Mouse (Mus musculus): ENCODE measurements around the gene Bmpr1a. TPM values are rescaled to one million over a fixed set of nuclear protein-coding genes. Genes with fewer than 3 reads are reported as not detected.

The Bmpr1a gene
- polyA plus RNA-seq, 1 experiment from 2014 or later, result 31.6 TPM

GRCm38 (mm10) chr14:34522701-34523100 lies 19.6 kb upstream of the Bmpr1a start, which contains the start of gene 9230112D13Rik:
Gene 9230112D13Rik (minus strand): TSS chr14:34522801.
- no peak within 1 kb of the TSS for H3K27ac ChIP-seq
- no peaks in the 10 kb centered on the region for H3K36me3 ChIP-seq
- DNase-seq (ENCODE audit: low spot score), result no peak
- H3K4me3 ChIP-seq, result no peak within 1 kb of the TSS
- H3K27me3 ChIP-seq (ENCODE audit: insufficient read depth, poor library complexity, severe bottlenecking), result peaks cover 1% of the 10 kb centered on the region; the same call in 1 of the 2 replicates
- no peaks in the 10 kb centered on the region for H3K4me1 ChIP-seq (replicated peaks)
- no peaks in the 10 kb centered on the region for H3K9me3 ChIP-seq
- WGBS, result 92% methylated on average over 8 of the region's 8 CpGs

- no peaks in the 10 kb centered on the region for H3K4me1 ChIP-seq (replicated peaks)
- no peaks in the 10 kb centered on the region for H3K36me3 ChIP-seq
- H3K27me3 ChIP-seq (ENCODE audit: insufficient read depth, poor library complexity, severe bottlenecking), result no peaks in the 10 kb centered on the region
- no peak overlapping the region for H3K4me3 ChIP-seq
- no peak overlapping the region for H3K27ac ChIP-seq
- no peaks in the 10 kb centered on the region for H3K9me3 ChIP-seq
- WGBS, result 84% methylated on average over 8 of the region's 8 CpGs
- no peak for DNase-seq (ENCODE audit: low spot score)
These were observed 14.9 kb upstream of the Bmpr1a start for GRCm38 (mm10) chr14:34517959-34518544.

GRCm38 (mm10) chr14:34516960-34517577 lies 13.9 kb upstream of the Bmpr1a start:
- no peaks in the 10 kb centered on the region for H3K36me3 ChIP-seq
- H3K27ac ChIP-seq, result no peak overlapping the region
- no peak overlapping the region for H3K4me3 ChIP-seq
- H3K9me3 ChIP-seq, result no peaks in the 10 kb centered on the region
- 91% methylated on average over 10 of the region's 10 CpGs for WGBS
- no peak for DNase-seq (ENCODE audit: low spot score)
- H3K27me3 ChIP-seq (ENCODE audit: insufficient read depth, poor library complexity, severe bottlenecking), result no peaks in the 10 kb centered on the region
- no peaks in the 10 kb centered on the region for H3K4me1 ChIP-seq (replicated peaks)

DNA sequence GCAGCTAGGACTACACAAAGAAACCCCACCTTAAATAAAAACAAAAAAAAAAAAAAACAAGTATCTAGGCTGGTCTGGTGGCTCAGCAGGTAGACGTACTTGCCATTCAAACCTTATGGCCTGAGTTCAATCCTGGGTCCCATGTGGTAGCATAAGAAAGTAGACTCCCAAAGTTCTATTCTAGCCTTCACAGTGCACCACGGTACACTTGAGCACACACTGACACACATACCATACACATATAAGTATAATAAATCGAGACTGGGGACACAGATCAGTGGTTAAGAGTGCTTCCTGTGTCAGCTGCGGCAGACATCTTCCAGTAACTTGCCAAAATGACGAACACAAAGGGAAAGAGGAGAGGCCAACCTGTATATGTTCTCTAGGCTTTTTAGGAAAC lies 12.7 kb upstream of the Bmpr1a start:
- Histone ChIP-seq H3K27me3 (ENCODE audit: insufficient read depth, poor library complexity, severe bottlenecking) (no peaks in the 10 kb centered on the region), H3K4me3 (no peak overlapping the region), H3K36me3 (no peaks in the 10 kb centered on the region), H3K27ac (no peak overlapping the region), H3K4me1 (replicated peaks) (no peaks in the 10 kb centered on the region), H3K9me3 (no peaks in the 10 kb centered on the region)
- whole genome bisulfite sequencing, result 91% methylated on average over 5 of the region's 5 CpGs
- DNase-seq (ENCODE audit: low spot score), result no peak

GRCm38 (mm10) chr14:34514120-34514519 lies 11.0 kb upstream of the Bmpr1a start:
- no peak for DNase-seq (ENCODE audit: low spot score)
- 50% methylated on average over 6 of the region's 6 CpGs for WGBS
- H3K4me3 ChIP-seq, result no peak overlapping the region
- H3K27ac ChIP-seq, result no peak overlapping the region
- H3K27me3 ChIP-seq (ENCODE audit: insufficient read depth, poor library complexity, severe bottlenecking), result no peaks in the 10 kb centered on the region
- no peaks in the 10 kb centered on the region for H3K9me3 ChIP-seq
- H3K36me3 ChIP-seq, result no peaks in the 10 kb centered on the region
- H3K4me1 ChIP-seq (replicated peaks), result no peaks in the 10 kb centered on the region

GRCm38 (mm10) chr14:34512602-34513001 lies 9.5 kb upstream of the Bmpr1a start:
- Histone ChIP-seq H3K27me3 (ENCODE audit: insufficient read depth, poor library complexity, severe bottlenecking) (no peaks in the 10 kb centered on the region), H3K27ac (no peak overlapping the region), H3K36me3 (no peaks in the 10 kb centered on the region), H3K4me3 (no peak overlapping the region), H3K4me1 (replicated peaks) (peaks cover 13% of the 10 kb centered on the region), H3K9me3 (no peaks in the 10 kb centered on the region)
- no peak for DNase-seq (ENCODE audit: low spot score)
- whole genome bisulfite sequencing, result 88% methylated on average over 4 of the region's 4 CpGs

- Histone ChIP-seq H3K27me3 (ENCODE audit: insufficient read depth, poor library complexity, severe bottlenecking) (no peaks in the 10 kb centered on the region), H3K27ac (no peak overlapping the region), H3K4me1 (replicated peaks) (peaks cover 13% of the 10 kb centered on the region), H3K4me3 (no peak overlapping the region), H3K36me3 (no peaks in the 10 kb centered on the region), H3K9me3 (no peaks in the 10 kb centered on the region)
- WGBS, result 87% methylated on average over 11 of the region's 11 CpGs
- DNase-seq (ENCODE audit: low spot score), result no peak
These were observed 8.8 kb upstream of the Bmpr1a start for GRCm38 (mm10) chr14:34511901-34512300.

GRCm38 (mm10) chr14:34508842-34509439 lies 5.8 kb upstream of the Bmpr1a start:
- H3K36me3 ChIP-seq, result no peaks in the 10 kb centered on the region
- H3K27ac ChIP-seq, result no peak overlapping the region
- no peak overlapping the region for H3K4me3 ChIP-seq
- 61% methylated on average over 7 of the region's 7 CpGs for WGBS
- H3K4me1 ChIP-seq (replicated peaks), result peaks cover 17% of the 10 kb centered on the region
- H3K27me3 ChIP-seq (ENCODE audit: insufficient read depth, poor library complexity, severe bottlenecking), result peaks cover 5% of the 10 kb centered on the region; the same call in 1 of the 2 replicates
- no peak for DNase-seq (ENCODE audit: low spot score)
- no peaks in the 10 kb centered on the region for H3K9me3 ChIP-seq

GRCm38 (mm10) chr14:34508187-34508840 lies 5.2 kb upstream of the Bmpr1a start:
- no peak overlapping the region for H3K4me3 ChIP-seq
- peaks cover 23% of the 10 kb centered on the region for H3K4me1 ChIP-seq (replicated peaks)
- H3K9me3 ChIP-seq, result no peaks in the 10 kb centered on the region
- DNase-seq (ENCODE audit: low spot score), result no peak
- 65% methylated on average over 4 of the region's 4 CpGs for WGBS
- H3K27ac ChIP-seq, result no peak overlapping the region
- peaks cover 5% of the 10 kb centered on the region; the same call in 1 of the 2 replicates for H3K27me3 ChIP-seq (ENCODE audit: insufficient read depth, poor library complexity, severe bottlenecking)
- no peaks in the 10 kb centered on the region for H3K36me3 ChIP-seq

DNA sequence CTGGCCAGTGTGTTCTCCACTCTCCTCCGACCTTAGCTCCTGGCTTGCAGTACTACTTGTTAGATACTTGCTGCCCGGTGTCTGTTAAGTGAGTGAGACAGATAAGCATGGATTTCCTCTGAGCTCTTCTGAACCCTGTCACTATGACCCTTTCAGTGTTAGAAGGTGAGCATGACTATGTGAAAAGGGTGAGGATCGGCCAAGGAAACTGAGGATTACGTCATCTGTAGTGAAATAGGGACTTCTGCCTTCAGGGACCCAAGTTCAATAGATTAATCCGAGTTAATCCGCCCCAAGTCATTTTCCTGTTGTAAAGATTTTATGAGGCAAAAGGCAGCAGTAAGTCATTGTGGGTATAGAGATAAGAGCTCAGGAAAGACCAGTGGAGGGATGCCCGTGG lies 2.2 kb upstream of the Bmpr1a start:
- H3K27me3 ChIP-seq (ENCODE audit: insufficient read depth, poor library complexity, severe bottlenecking), result peaks cover 5% of the 10 kb centered on the region; the same call in 1 of the 2 replicates
- H3K4me1 ChIP-seq (replicated peaks), result peaks cover 30% of the 10 kb centered on the region
- H3K9me3 ChIP-seq, result no peaks in the 10 kb centered on the region
- H3K36me3 ChIP-seq, result no peaks in the 10 kb centered on the region
- H3K4me3 ChIP-seq, result no peak overlapping the region
- WGBS, result 88% methylated on average over 7 of the region's 7 CpGs
- H3K27ac ChIP-seq, result no peak overlapping the region
- no peak for DNase-seq (ENCODE audit: low spot score)

GRCm38 (mm10) chr14:34504377-34504776 lies 1.2 kb upstream of the Bmpr1a start:
- Histone ChIP-seq H3K27ac (no peak overlapping the region), H3K4me1 (replicated peaks) (peaks cover 39% of the 10 kb centered on the region), H3K4me3 (no peak overlapping the region), H3K9me3 (no peaks in the 10 kb centered on the region), H3K27me3 (ENCODE audit: insufficient read depth, poor library complexity, severe bottlenecking) (peaks cover 5% of the 10 kb centered on the region; the same call in 1 of the 2 replicates), H3K36me3 (no peaks in the 10 kb centered on the region)
- WGBS, result 88% methylated on average over 5 of the region's 5 CpGs
- DNase-seq (ENCODE audit: low spot score), result no peak

DNA sequence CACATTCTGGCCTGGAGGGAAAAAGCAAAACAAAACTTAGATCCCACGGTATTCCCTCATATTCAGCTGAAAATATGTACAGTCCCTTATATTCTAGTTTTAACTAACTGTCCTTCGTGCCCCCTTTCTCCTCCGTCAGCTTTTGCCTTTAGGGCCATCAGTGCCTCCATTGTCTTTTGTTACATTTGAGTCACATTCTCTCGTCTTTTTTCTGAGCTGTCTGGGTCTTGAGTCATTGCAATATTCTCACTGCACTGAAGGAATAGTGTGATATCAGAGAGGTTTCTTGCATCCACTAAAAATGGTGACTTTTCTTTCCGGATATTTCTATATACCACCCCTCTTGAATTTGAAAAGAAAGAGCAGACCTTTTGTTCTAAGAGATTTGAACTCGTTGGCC lies 618 bp upstream of the Bmpr1a start:
- no peaks in the 10 kb centered on the region for H3K9me3 ChIP-seq
- peaks cover 44% of the 10 kb centered on the region for H3K4me1 ChIP-seq (replicated peaks)
- no peaks in the 10 kb centered on the region for H3K36me3 ChIP-seq
- peaks cover 5% of the 10 kb centered on the region; the same call in 1 of the 2 replicates for H3K27me3 ChIP-seq (ENCODE audit: insufficient read depth, poor library complexity, severe bottlenecking)
- 43% methylated on average over 6 of the region's 6 CpGs for WGBS
- H3K4me3 ChIP-seq, result peak overlapping the region; percentile 91
- DNase-seq (ENCODE audit: low spot score), result no peak
- H3K27ac ChIP-seq, result peak overlapping the region; percentile 99; the same call in 1 of the 2 replicates

Data from hindbrain, embryonic 10.5 days (tissue).